Mouse (Mus musculus) urinary bladder, postnatal 36 days (tissue): ENCODE results near the gene B3galt4.
"Not testable (repeated sequence)": the region's sequence is repeated elsewhere in the genome, so short reads cannot be mapped to it uniquely, and the experiment has no call there.

ENCODE experiments used
- DNase-seq, 2 experiments: peaks; one replicate each; pipeline ENCODE4 v3.0.0; 2022; ENCODE audit warnings: low spot score in 2 of 2, mixed read lengths in 1 of 2

The B3galt4 gene

DNA sequence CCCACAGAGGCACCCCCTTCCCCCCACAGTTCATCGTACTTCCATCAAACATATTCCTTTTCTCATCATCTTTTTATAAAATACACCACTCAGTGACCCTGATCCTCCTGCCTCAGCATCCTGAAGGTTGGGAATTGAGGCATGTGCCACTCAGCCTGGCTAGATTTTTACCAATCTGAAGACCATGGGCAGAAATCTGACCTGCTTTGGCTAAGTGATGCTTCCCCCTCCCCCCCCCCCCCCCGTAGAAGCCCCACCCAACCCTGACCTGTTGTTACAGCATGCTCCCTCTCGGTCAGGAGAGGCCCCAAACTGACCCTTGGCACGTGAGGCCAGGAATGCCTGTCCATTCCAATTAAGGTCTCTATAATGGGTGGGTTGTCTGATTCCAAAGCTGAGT is 46.5 kb downstream of the B3galt4 start, which contains the start of gene Platr17:
Gene Platr17 (plus strand): TSS at position 301 of the 400 bp plus-strand sequence.
- DNase-seq, result not testable (repeated sequence)

- not testable (repeated sequence) for DNase-seq
Observed at GRCm38 (mm10) chr17:33903911-33904651, 47.2 kb downstream of the B3galt4 start.

GRCm38 (mm10) chr17:33902491-33902890 is 48.8 kb downstream of the B3galt4 start:
- DNase-seq, result no peak

GRCm38 (mm10) chr17:33902079-33902478 is 49.2 kb downstream of the B3galt4 start:
- no peak for DNase-seq

- no peak for DNase-seq
Observed at GRCm38 (mm10) chr17:33901653-33902052, 49.6 kb downstream of the B3galt4 start.

GRCm38 (mm10) chr17:33900989-33901314 is 50.3 kb downstream of the B3galt4 start:
- DNase-seq, result no peak

- DNase-seq, result no peak
Observed at GRCm38 (mm10) chr17:33900281-33900988, 50.9 kb downstream of the B3galt4 start.
